Mouse (Mus musculus) ES-E14 (cell line): Measurements from ENCODE around the gene Rab43. TPM values are rescaled to one million over a fixed set of nuclear protein-coding genes. Genes with fewer than 3 reads are reported as not detected.

Source experiments
- DNase-seq: peaks from one replicate; pipeline ENCODE4 v3.0.0-alpha.2; 2013; ENCODE audit warnings: low read depth, low spot score
- H3K27ac ChIP-seq: 2 replicates; pipeline ENCODE4 v1.5.1; 2012; ENCODE audit warnings: low read depth, mild to moderate bottlenecking, low read length, moderate library complexity, mixed read lengths; ENCODE audit not compliant: poor library complexity, insufficient read depth, severe bottlenecking
- H3K36me3 ChIP-seq: 2 replicates; pipeline ENCODE4 v1.6.1; 2012; ENCODE audit warnings: mild to moderate bottlenecking, low read length, moderate library complexity, mixed read lengths; ENCODE audit not compliant: control insufficient read depth, poor library complexity, insufficient read depth, severe bottlenecking
- H3K4me1 ChIP-seq, 2 experiments: fragments of 150-350 bp in 1 of 2; sonication (generic) in 1 of 2; 2 replicates each; pipeline ENCODE4 v1.6.1; 2012; ENCODE audit warnings: low read length in 2 of 2, mild to moderate bottlenecking in 1 of 2, mixed read lengths in 1 of 2; ENCODE audit not compliant: control insufficient read depth in 2 of 2, insufficient read depth in 2 of 2, poor library complexity in 1 of 2
- H3K4me3 ChIP-seq, 2 experiments: fragments of 150-350 bp in 1 of 2; sonication (generic) in 1 of 2; 2 replicates each; pipeline ENCODE4 v1.5.1; 2012; ENCODE audit warnings: low read length in 2 of 2, low read depth in 1 of 2, mild to moderate bottlenecking in 1 of 2, mixed read lengths in 1 of 2; ENCODE audit not compliant: insufficient read depth in 1 of 2, poor library complexity in 1 of 2, severe bottlenecking in 1 of 2
- H3K9ac ChIP-seq: 2 replicates; pipeline ENCODE4 v1.6.1; 2012; ENCODE audit warnings: low read depth, mild to moderate bottlenecking, low read length, mixed read lengths; ENCODE audit not compliant: poor library complexity, insufficient read depth, severe bottlenecking
- H3K9me3 ChIP-seq: fragments of 150-350 bp; sonication (generic); 2 replicates; pipeline ENCODE4 v1.6.1; 2012; ENCODE audit warnings: low read depth, mild to moderate bottlenecking, low read length; ENCODE audit not compliant: control insufficient read depth, insufficient read depth
- CHD2 ChIP-seq: IDR thresholded peaks from 2 replicates; pipeline ENCODE4 v1.6.1; 2014; ENCODE audit warnings: mild to moderate bottlenecking, low read depth, low read length, inconsistent platforms
- HCFC1 ChIP-seq: IDR thresholded peaks from 2 replicates; pipeline ENCODE4 v1.6.1; 2012; ENCODE audit warnings: low read length, inconsistent platforms, borderline replicate concordance; ENCODE audit not compliant: insufficient read depth
- MAFK ChIP-seq: IDR thresholded peaks from 2 replicates; pipeline ENCODE4 v1.6.1; 2014; ENCODE audit warnings: mild to moderate bottlenecking, low read depth, low read length, inconsistent platforms; ENCODE audit not compliant: insufficient read depth
- ZC3H11A ChIP-seq: IDR thresholded peaks from 2 replicates; pipeline ENCODE4 v1.6.1; 2012; ENCODE audit warnings: low read depth, mild to moderate bottlenecking, inconsistent platforms, low read length, borderline replicate concordance
- ZNF384 ChIP-seq: IDR thresholded peaks from 2 replicates; pipeline ENCODE4 v1.6.1; 2012; ENCODE audit warnings: low read depth, low read length, inconsistent platforms
- in situ Hi-C, 2 experiments: fragments of 600-800 bp; cut with MboI; formaldehyde crosslinking; loops; one replicate each; pipeline ENCODE4 v1.15.1; 2025; ENCODE audit warnings: low sequenced_read_pairs in 2 of 2, inconsistent platforms in 1 of 2; ENCODE audit not compliant: unreplicated experiment in 2 of 2
- total RNA-seq: library from RNA; depleted of rRNA; stranded (reverse); fragments of 300-350 nt; gene quantifications from 2 replicates; pipeline ENCODE4 v1.2.3, GENCODE M21; 2012

Rab43 gene
- total RNA-seq, 1 experiment: 2.0 TPM

GRCm38 (mm10) chr6:87762161-87762560, 49.8 kb downstream of the Rab43 start:
- in situ Hi-C loops: no loop called here
- Histone ChIP-seq H3K9me3 (no peaks in the 10 kb centered on the region), H3K27ac (no peak overlapping the region), H3K4me3 (no peak overlapping the region), H3K4me1 (no peaks in the 10 kb centered on the region), H3K36me3 (no peaks in the 10 kb centered on the region), H3K9ac (no peak overlapping the region)
- TF ChIP-seq ZC3H11A: no peak
- no peak for TF ChIP-seq HCFC1
- no peak for TF ChIP-seq MAFK
- TF ChIP-seq ZNF384: no peak
- TF ChIP-seq CHD2: no peak
- DNase-seq: no peak

DNA sequence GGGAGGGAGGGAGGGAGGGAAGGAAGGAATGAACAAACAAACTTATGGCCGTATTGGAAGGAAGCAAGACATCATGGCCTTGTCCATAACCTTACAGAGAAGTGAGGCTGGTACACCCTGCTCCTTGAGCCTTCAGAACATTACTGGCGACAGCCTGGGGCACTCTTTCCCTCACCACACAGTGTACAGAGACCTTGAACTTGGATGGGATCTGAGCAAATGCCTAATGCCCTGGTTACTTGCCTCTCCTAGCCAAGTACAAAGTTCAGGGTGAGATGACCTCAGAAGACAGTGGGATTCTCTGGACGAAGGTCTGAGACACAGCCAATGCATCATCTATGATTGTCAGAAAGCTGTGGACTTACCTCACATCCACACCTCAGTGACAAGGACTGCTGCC, 52.1 kb downstream of the Rab43 start:
- H3K36me3 ChIP-seq: no peaks in the 10 kb centered on the region
- H3K9me3 ChIP-seq: no peaks in the 10 kb centered on the region
- no peak overlapping the region for H3K4me3 ChIP-seq
- no peak overlapping the region for H3K27ac ChIP-seq
- in situ Hi-C loops: no loop called here
- DNase-seq: no peak
- H3K9ac ChIP-seq: no peak overlapping the region
- no peak for TF ChIP-seq CHD2
- no peak for TF ChIP-seq MAFK
- TF ChIP-seq HCFC1: no peak
- no peaks in the 10 kb centered on the region for H3K4me1 ChIP-seq

GRCm38 (mm10) chr6:87759404-87759803, 52.6 kb downstream of the Rab43 start:
- Histone ChIP-seq H3K36me3 (no peaks in the 10 kb centered on the region), H3K9me3 (no peaks in the 10 kb centered on the region), H3K4me1 (no peaks in the 10 kb centered on the region), H3K4me3 (no peak overlapping the region), H3K27ac (no peak overlapping the region), H3K9ac (no peak overlapping the region)
- no peak for DNase-seq
- in situ Hi-C loops: no loop called here
- TF ChIP-seq ZNF384 (no peak), ZC3H11A (no peak), CHD2 (no peak), HCFC1 (no peak), MAFK (no peak)

- no peak overlapping the region for H3K9ac ChIP-seq
- in situ Hi-C loops: no loop called here
- no peaks in the 10 kb centered on the region for H3K36me3 ChIP-seq
- no peak overlapping the region for H3K27ac ChIP-seq
- no peaks in the 10 kb centered on the region for H3K4me1 ChIP-seq
- TF ChIP-seq HCFC1 (no peak), ZC3H11A (no peak), ZNF384 (no peak), CHD2 (no peak), MAFK (no peak)
- H3K4me3 ChIP-seq: no peak overlapping the region
- no peak for DNase-seq
- no peaks in the 10 kb centered on the region for H3K9me3 ChIP-seq
Measured at GRCm38 (mm10) chr6:87756896-87757295, 55.1 kb downstream of the Rab43 start.

GRCm38 (mm10) chr6:87755196-87755595, 56.8 kb downstream of the Rab43 start:
- H3K9ac ChIP-seq: no peak overlapping the region
- H3K27ac ChIP-seq: no peak overlapping the region
- TF ChIP-seq MAFK: no peak
- TF ChIP-seq ZNF384: no peak
- no peaks in the 10 kb centered on the region for H3K9me3 ChIP-seq
- in situ Hi-C loops: no loop called here
- DNase-seq: no peak
- H3K36me3 ChIP-seq: no peaks in the 10 kb centered on the region
- H3K4me3 ChIP-seq: no peak overlapping the region
- H3K4me1 ChIP-seq: no peaks in the 10 kb centered on the region
